Comparison of ENCODE assay signal across 31 mouse cellular contexts in genomic region chr4:101707953-101708352, GRCm38 (mm10). TPM values are rescaled to one million over a fixed set of nuclear protein-coding genes. Genes with fewer than 3 reads are reported as not detected.
DNase-seq lines count a peak whose midpoint lies in the region; ATAC-seq lines count a peak whose summit lies in the region.
"Had no signal": no experiment of that assay in that cellular context is flagged by ENCODE, and none has a peak within 500 bp of the region (broad histone marks: within the 10 kb centered on the region; RNA-seq: fewer than 3 reads in every experiment).

No protein-coding gene starts in this region.

- no peak overlapping the region for H3K4me3 ChIP-seq in lung, embryonic 16.5 days (ENCODE audit: low read length)
- no peak overlapping the region for H3K4me3 ChIP-seq in embryonic facial prominence, embryonic 13.5 days
- H3K4me3 ChIP-seq in limb, embryonic 11.5 days (ENCODE audit: low read depth, low read length): no peak overlapping the region
- H3K4me3 ChIP-seq: forebrain, embryonic 13.5 days; hindbrain, embryonic 13.5 days; midbrain, embryonic 10.5 days; myocyte; neural tube, embryonic 12.5 days had no signal

- no peak overlapping the region for H3K9ac ChIP-seq in lung, embryonic 16.5 days (ENCODE audit: low read length)
- H3K9ac ChIP-seq in embryonic facial prominence, embryonic 13.5 days: no peak overlapping the region
- no peak overlapping the region for H3K9ac ChIP-seq in limb, embryonic 11.5 days (ENCODE audit: low read length)
- H3K9ac ChIP-seq: forebrain, embryonic 13.5 days; hindbrain, embryonic 13.5 days; neural tube, embryonic 12.5 days had no signal

- no peaks in the 10 kb centered on the region for H3K9me3 ChIP-seq in lung, embryonic 16.5 days (ENCODE audit: control insufficient read depth, low read length)
- H3K9me3 ChIP-seq in embryonic facial prominence, embryonic 13.5 days: no peaks in the 10 kb centered on the region
- no peaks in the 10 kb centered on the region for H3K9me3 ChIP-seq in limb, embryonic 11.5 days (ENCODE audit: control insufficient read depth, low read length)
- H3K9me3 ChIP-seq: forebrain, embryonic 13.5 days; hindbrain, embryonic 13.5 days; midbrain, embryonic 10.5 days; neural tube, embryonic 12.5 days had no signal

- peaks cover 5% of the 10 kb centered on the region for H3K4me1 ChIP-seq in lung, embryonic 16.5 days (replicated peaks; ENCODE audit: control insufficient read depth, insufficient read depth, low read length)
- peaks cover 29% of the 10 kb centered on the region for H3K4me1 ChIP-seq in embryonic facial prominence, embryonic 13.5 days
- H3K4me1 ChIP-seq in limb, embryonic 11.5 days (ENCODE audit: control insufficient read depth, insufficient read depth, low read length): peaks cover 10% of the 10 kb centered on the region
- H3K4me1 ChIP-seq: forebrain, embryonic 13.5 days; hindbrain, embryonic 13.5 days; neural tube, embryonic 12.5 days had no signal

- H3K27me3 ChIP-seq in lung, embryonic 16.5 days (ENCODE audit: control insufficient read depth, insufficient read depth, low read depth, low read length): no peaks in the 10 kb centered on the region
- H3K27me3 ChIP-seq in embryonic facial prominence, embryonic 13.5 days: no peaks in the 10 kb centered on the region
- no peaks in the 10 kb centered on the region for H3K27me3 ChIP-seq in limb, embryonic 11.5 days (ENCODE audit: control insufficient read depth, insufficient read depth, low read length)
- H3K27me3 ChIP-seq: forebrain, embryonic 13.5 days; hindbrain, embryonic 13.5 days; neural tube, embryonic 12.5 days had no signal

- H3K27ac ChIP-seq in lung, embryonic 16.5 days (ENCODE audit: low read length): no peak overlapping the region
- peak overlapping the region; percentile 60; the same call in 1 of the 2 replicates for H3K27ac ChIP-seq in embryonic facial prominence, embryonic 13.5 days
- peak overlapping the region; percentile 1; the same call in 1 of the 2 replicates for H3K27ac ChIP-seq in limb, embryonic 11.5 days (replicated peaks; ENCODE audit: low read depth, low read length)
- H3K27ac ChIP-seq: forebrain, embryonic 13.5 days; hindbrain, embryonic 13.5 days; midbrain, embryonic 10.5 days; neural tube, embryonic 12.5 days; stomach, postnatal 0 days had no signal

- H3K36me3 ChIP-seq in lung, embryonic 16.5 days (ENCODE audit: control insufficient read depth, insufficient read depth, low read length): no peaks in the 10 kb centered on the region
- H3K36me3 ChIP-seq in embryonic facial prominence, embryonic 13.5 days: no peaks in the 10 kb centered on the region
- H3K36me3 ChIP-seq in limb, embryonic 11.5 days (ENCODE audit: control insufficient read depth, insufficient read depth, low read length): no peaks in the 10 kb centered on the region
- H3K36me3 ChIP-seq: hindbrain, embryonic 13.5 days; midbrain, embryonic 10.5 days; neural tube, embryonic 12.5 days had no signal

- no peak overlapping the region for H3K4me2 ChIP-seq in lung, embryonic 16.5 days (ENCODE audit: low read depth, low read length)
- 0 out of 2 replicates have a peak overlapping the region, but pooled peaks have one; percentile 1 for H3K4me2 ChIP-seq in embryonic facial prominence, embryonic 13.5 days
- no peak overlapping the region for H3K4me2 ChIP-seq in limb, embryonic 11.5 days (ENCODE audit: low read depth, severe bottlenecking)
- H3K4me2 ChIP-seq: forebrain, embryonic 13.5 days; heart, embryonic 11.5 days; hindbrain, embryonic 13.5 days; liver, embryonic 11.5 days; neural tube, embryonic 12.5 days had no signal

- peak; percentile 49; the same call in 1 of the 2 replicates for ATAC-seq in lung, embryonic 16.5 days (ENCODE audit: low read depth)
- ATAC-seq in embryonic facial prominence, embryonic 13.5 days (ENCODE audit: insufficient number of reproducible peaks, insufficient read depth, low FRiP score, low TSS enrichment, low read depth): no peak
- 0 out of 2 replicates have a peak, but pooled peaks have one; percentile 14 for ATAC-seq in limb, embryonic 11.5 days (ENCODE audit: insufficient number of reproducible peaks, low FRiP score, low TSS enrichment, low read depth)
- no peak for ATAC-seq in CD4-positive, CD25-positive, alpha-beta regulatory T cell, adult 4 months
- ATAC-seq: forebrain, embryonic 13.5 days; intestine, embryonic 16.5 days; midbrain, embryonic 16.5 days; Patski had no signal

- DNase-seq in lung, postnatal 36 days: no peak
- peak; percentile 37 for DNase-seq in limb, embryonic 11.5 days (ENCODE audit: low spot score)
- DNase-seq in mesoderm, embryonic 11.5 days (ENCODE audit: low read depth, low spot score): peak; percentile 57
- no peak for DNase-seq in right cerebral cortex, postnatal 36 days (ENCODE audit: low spot score in 2 of 2)
- DNase-seq in kidney, adult 9 months: no peak
- DNase-seq: adrenal gland, postnatal 14 days; cerebellum, adult 2 months; cerebellum, postnatal 14 days; gastrocnemius, postnatal 36 days; heart, adult 18-20 months; heart, postnatal 36 days; kidney, postnatal 25 days; lung, postnatal 10 days; right cerebral cortex, adult 18-20 months; right cerebral cortex, postnatal 4 days; thymus, adult 18-20 months; thymus, postnatal 36 days had no signal

- WGBS in lung, embryonic 16.5 days: 37% methylated on average over 3 of the region's 3 CpGs
- WGBS in embryonic facial prominence, embryonic 13.5 days: 17% methylated on average over 3 of the region's 3 CpGs
- 27% methylated on average over 3 of the region's 3 CpGs for WGBS in limb, embryonic 11.5 days

RNA-seq across cellular contexts. Expression of gene Lepr, which starts 9.3 kb away (rescaled TPM):
- polyA plus RNA-seq in lung, embryonic 16.5 days (2015; fragmentation: Nextera tagmentation; extraction: Ambion mirVana): 6.6 and 8.5 TPM in 2 replicates
- polyA plus RNA-seq in embryonic facial prominence, embryonic 13.5 days (2015; fragmentation: Nextera tagmentation; extraction: Ambion mirVana): 10.1 and 11.2 TPM in 2 replicates
- 2.1 TPM in 2 replicates for polyA plus RNA-seq in limb, embryonic 11.5 days (2014; fragmentation: Nextera tagmentation; extraction: Ambion mirVana)
- polyA plus RNA-seq in CD4-positive, CD25-positive, alpha-beta regulatory T cell, adult 4 months (2017; shearing (Covaris generic)): not detected

Comparison
In these comparisons a context has a peak if more than half of its experiments do, and no peak if none do; other contexts are left out.
1. ATAC-seq: peak in lung, embryonic 16.5 days (single experiment) and limb, embryonic 11.5 days (single experiment); none in embryonic facial prominence, embryonic 13.5 days (single experiment) and CD4-positive, CD25-positive, alpha-beta regulatory T cell, adult 4 months (single experiment).
2. DNase-seq: peak in limb, embryonic 11.5 days (single experiment) and mesoderm, embryonic 11.5 days (single experiment); none in lung, postnatal 36 days (single experiment), right cerebral cortex, postnatal 36 days (0 of 2) and kidney, adult 9 months (single experiment).